Mouse (Mus musculus) limb, embryonic 10.5 days (tissue): Measurements from ENCODE around the gene Tmem125. TPM values are rescaled to one million over a fixed set of nuclear protein-coding genes. Genes with fewer than 3 reads are reported as not detected.

Experiments used
- DNase-seq: peaks from one replicate; pipeline ENCODE4 v3.0.0-alpha.2; 2017; ENCODE audit warnings: low spot score
- H3K27ac ChIP-seq: fragments of 300-500 bp; sonication (generic); 2 replicates; pipeline ENCODE4 v1.5.1; 2016; ENCODE audit warnings: mild to moderate bottlenecking
- H3K27me3 ChIP-seq: fragments of 300-500 bp; sonication (generic); 2 replicates; pipeline ENCODE4 v1.6.1; 2016; ENCODE audit warnings: low read depth, mild to moderate bottlenecking; ENCODE audit not compliant: poor library complexity, severe bottlenecking
- H3K36me3 ChIP-seq: fragments of 300-500 bp; sonication (generic); 2 replicates; pipeline ENCODE4 v1.6.1; 2016; ENCODE audit warnings: mild to moderate bottlenecking, moderate library complexity
- H3K4me1 ChIP-seq: fragments of 300-500 bp; sonication (generic); 2 replicates; pipeline ENCODE4 v1.6.1; 2016
- H3K4me3 ChIP-seq: fragments of 300-500 bp; sonication (generic); 2 replicates; pipeline ENCODE4 v1.5.1; 2016; ENCODE audit warnings: mild to moderate bottlenecking, moderate library complexity
- H3K9me3 ChIP-seq: fragments of 300-500 bp; sonication (generic); replicated peaks from 2 replicates; pipeline ENCODE4 v1.6.1; 2016; ENCODE audit warnings: mild to moderate bottlenecking
- WGBS: fragments of 180-500 bp; shearing (Covaris S2); methylation state at CpG from one replicate; pipeline ENCODE4 v1.1.7; 2016; 5-methylcytosine and 5-hydroxymethylcytosine counted together
- polyA plus RNA-seq: library from polyadenylated mRNA; unstranded; fragments of >200 nt; fragmentation: Nextera tagmentation; extraction: Ambion mirVana; gene quantifications from 2 replicates; pipeline ENCODE4 v1.2.1, GENCODE M21; 2016

The Tmem125 gene
- polyA plus RNA-seq, 1 experiment from 2014 or later: 0.54 TPM

DNA sequence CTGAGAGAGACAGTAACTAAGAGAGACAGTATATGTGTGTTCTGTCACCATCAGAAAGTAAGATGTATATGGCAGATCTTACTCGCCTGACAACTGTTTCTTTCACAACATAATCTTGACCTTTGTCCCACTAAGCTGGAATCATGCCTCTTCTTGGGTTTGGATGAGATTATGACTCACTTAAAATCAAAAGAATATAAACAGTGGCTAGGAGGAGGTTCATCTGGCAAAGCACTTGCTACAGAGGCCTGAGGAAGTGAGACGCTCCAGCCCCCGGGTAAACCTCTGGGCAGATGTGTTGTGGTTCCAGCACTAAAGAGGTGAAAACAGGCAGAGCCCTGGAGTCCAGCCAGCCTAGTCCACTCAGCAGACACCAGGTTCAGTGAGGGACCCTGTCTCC, 38.3 kb downstream of the Tmem125 start:
- DNase-seq: no peak
- no peak overlapping the region for H3K27ac ChIP-seq
- H3K4me1 ChIP-seq: peaks cover 2% of the 10 kb centered on the region; the same call in 1 of the 2 replicates
- no peaks in the 10 kb centered on the region for H3K9me3 ChIP-seq
- no peaks in the 10 kb centered on the region for H3K36me3 ChIP-seq
- H3K27me3 ChIP-seq: no peaks in the 10 kb centered on the region
- 83% methylated on average over 3 of the region's 3 CpGs for WGBS
- no peak overlapping the region for H3K4me3 ChIP-seq

DNA sequence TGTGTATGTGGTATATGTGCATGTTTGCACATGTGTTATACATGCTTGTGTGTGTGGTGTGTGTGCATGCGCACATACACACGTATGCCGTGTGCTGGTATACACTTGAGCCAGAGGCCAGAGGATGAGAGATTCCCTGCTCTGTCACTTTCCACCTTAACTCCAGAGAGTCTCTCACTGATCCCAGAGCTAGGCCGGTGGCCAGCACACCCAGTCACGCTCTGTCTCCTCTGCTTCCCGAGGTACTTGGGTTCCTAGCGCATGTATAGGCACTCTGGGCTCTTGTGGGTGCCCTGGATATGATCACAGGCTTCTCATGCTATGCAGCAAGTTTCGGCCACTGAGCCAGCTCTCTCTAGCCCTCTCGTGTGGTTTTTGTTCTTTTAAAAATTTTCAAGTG, 43.1 kb downstream of the Tmem125 start:
- H3K36me3 ChIP-seq: no peaks in the 10 kb centered on the region
- no peak for DNase-seq
- no peak overlapping the region for H3K27ac ChIP-seq
- H3K9me3 ChIP-seq: no peaks in the 10 kb centered on the region
- no peak overlapping the region for H3K4me3 ChIP-seq
- peaks cover 6% of the 10 kb centered on the region for H3K4me1 ChIP-seq
- no peaks in the 10 kb centered on the region for H3K27me3 ChIP-seq
- 63% methylated on average over 9 of the region's 9 CpGs for WGBS

GRCm38 (mm10) chr4:118500171-118500724, 43.6 kb downstream of the Tmem125 start:
- Histone ChIP-seq H3K27ac (no peak overlapping the region), H3K4me3 (no peak overlapping the region), H3K4me1 (peaks cover 6% of the 10 kb centered on the region), H3K27me3 (no peaks in the 10 kb centered on the region), H3K36me3 (no peaks in the 10 kb centered on the region), H3K9me3 (no peaks in the 10 kb centered on the region)
- DNase-seq: no peak
- 46% methylated on average over 6 of the region's 6 CpGs for WGBS

Other genes starting within 250 kb of the Tmem125 start
- gene Szt2, start 134.8 kb downstream of the Tmem125 start, polyA plus RNA-seq: 8.4 and 11.4 TPM in 2 replicates
- 141 and 147 TPM in 2 replicates for gene Med8, start 134.7 kb downstream of the Tmem125 start, polyA plus RNA-seq
- gene Elovl1, start 116.0 kb downstream of the Tmem125 start, polyA plus RNA-seq: 45.5 and 48.1 TPM in 2 replicates
- 431 and 433 TPM in 2 replicates for gene Cdc20, start 106.7 kb downstream of the Tmem125 start, polyA plus RNA-seq
- gene Mpl, start 86.5 kb downstream of the Tmem125 start, polyA plus RNA-seq: 0.74 and 1.2 TPM in 2 replicates
- gene Tie1, start 54.0 kb downstream of the Tmem125 start, polyA plus RNA-seq: 16.8 and 19.4 TPM in 2 replicates
- gene 2610528J11Rik, start 17.0 kb downstream of the Tmem125 start, polyA plus RNA-seq: 0.78 and 1.2 TPM in 2 replicates
- gene Cfap57, start 76.7 kb upstream of the Tmem125 start, polyA plus RNA-seq: 0.36 and 0.64 TPM in 2 replicates
- 180 and 228 TPM in 2 replicates for gene Ebna1bp2, start 76.8 kb upstream of the Tmem125 start, polyA plus RNA-seq
- not detected in 2 replicates for gene Olfr62, start 114.9 kb upstream of the Tmem125 start, polyA plus RNA-seq
- gene Olfr1342, start 148.7 kb upstream of the Tmem125 start, polyA plus RNA-seq: 0.05 TPM in 1 of 2 replicates, not detected in the other
- gene Olfr1341, start 159.5 kb upstream of the Tmem125 start, polyA plus RNA-seq: not detected in 2 replicates
- not detected in 2 replicates for gene Olfr1340, start 176.1 kb upstream of the Tmem125 start, polyA plus RNA-seq
- not detected in 2 replicates for gene Olfr1339, start 188.1 kb upstream of the Tmem125 start, polyA plus RNA-seq
- not detected in 2 replicates for gene Olfr1338, start 214.7 kb upstream of the Tmem125 start, polyA plus RNA-seq
- not detected in 2 replicates for gene Olfr1337, start 238.5 kb upstream of the Tmem125 start, polyA plus RNA-seq